Mouse (Mus musculus) embryonic fibroblast, embryonic 13.5 days (primary cell): ENCODE data around the gene Thada. TPM values are rescaled to one million over a fixed set of nuclear protein-coding genes. Genes with fewer than 3 reads are reported as not detected.

ENCODE experiments used
- H3K27ac ChIP-seq: 2 replicates; pipeline ENCODE4 v1.5.1; 2012; ENCODE audit warnings: low read length, control low read depth, inconsistent platforms; ENCODE audit not compliant: insufficient read depth
- H3K4me1 ChIP-seq: 2 replicates; pipeline ENCODE4 v1.6.1; 2011; ENCODE audit warnings: low read length; ENCODE audit not compliant: control insufficient read depth, insufficient read depth
- H3K4me3 ChIP-seq: 2 replicates; pipeline ENCODE4 v1.5.1; 2011; ENCODE audit warnings: mild to moderate bottlenecking, control low read depth, low read length; ENCODE audit not compliant: insufficient read depth
- CTCF ChIP-seq: IDR thresholded peaks from 2 replicates; pipeline ENCODE4 v1.5.1; 2011; ENCODE audit warnings: mild to moderate bottlenecking, control low read depth, low read length, moderate library complexity, borderline replicate concordance; ENCODE audit not compliant: insufficient read depth
- POLR2A ChIP-seq: IDR thresholded peaks from 2 replicates; pipeline ENCODE4 v1.6.1; 2011; ENCODE audit warnings: low read depth, mild to moderate bottlenecking, control low read depth, low read length, moderate library complexity
- polyA plus RNA-seq: library from polyadenylated mRNA; stranded (reverse); fragments of >200 nt; gene quantifications from 2 replicates; pipeline ENCODE4 v1.2.4, GENCODE M21; 2011; ENCODE audit warnings: low read depth; ENCODE audit not compliant: missing spikeins, insufficient read length

The Thada gene
- polyA plus RNA-seq, 1 experiment: 20.3 TPM

- H3K4me1 ChIP-seq: 0 out of 2 replicates have a peak, but pooled peaks cover 3% of the 10 kb centered on the region
- no peak overlapping the region for H3K27ac ChIP-seq
- TF ChIP-seq POLR2A (no peak), CTCF (no peak)
- no peak overlapping the region for H3K4me3 ChIP-seq
Observed at GRCm38 (mm10) chr17:84419326-84420275, 46.4 kb downstream of the Thada start.

GRCm38 (mm10) chr17:84415936-84416335, 50.1 kb downstream of the Thada start:
- Histone ChIP-seq H3K4me1 (no peaks in the 10 kb centered on the region), H3K27ac (no peak overlapping the region), H3K4me3 (no peak overlapping the region)
- no peak for TF ChIP-seq CTCF
- no peak for TF ChIP-seq POLR2A

- TF ChIP-seq POLR2A (no peak), CTCF (no peak)
- Histone ChIP-seq H3K4me1 (no peaks in the 10 kb centered on the region), H3K27ac (no peak overlapping the region), H3K4me3 (no peak overlapping the region)
Observed at GRCm38 (mm10) chr17:84408731-84409130, 57.3 kb downstream of the Thada start.

GRCm38 (mm10) chr17:84405616-84406015, 60.4 kb downstream of the Thada start:
- Histone ChIP-seq H3K4me1 (0 out of 2 replicates have a peak, but pooled peaks cover 4% of the 10 kb centered on the region), H3K4me3 (no peak overlapping the region), H3K27ac (no peak overlapping the region)
- TF ChIP-seq CTCF (no peak), POLR2A (no peak)

- no peak overlapping the region for H3K27ac ChIP-seq
- TF ChIP-seq CTCF (no peak), POLR2A (no peak)
- no peak overlapping the region for H3K4me3 ChIP-seq
- 0 out of 2 replicates have a peak, but pooled peaks cover 4% of the 10 kb centered on the region for H3K4me1 ChIP-seq
Observed at GRCm38 (mm10) chr17:84401796-84402195, 64.2 kb downstream of the Thada start.

- H3K4me1 ChIP-seq: 0 out of 2 replicates have a peak, but pooled peaks cover 4% of the 10 kb centered on the region
- no peak overlapping the region for H3K27ac ChIP-seq
- TF ChIP-seq CTCF (no peak), POLR2A (no peak)
- H3K4me3 ChIP-seq: no peak overlapping the region
Observed at GRCm38 (mm10) chr17:84399431-84399830, 66.6 kb downstream of the Thada start.

- no peak for TF ChIP-seq CTCF
- no peak for TF ChIP-seq POLR2A
- Histone ChIP-seq H3K4me1 (no peaks in the 10 kb centered on the region), H3K4me3 (no peak overlapping the region), H3K27ac (no peak overlapping the region)
Observed at GRCm38 (mm10) chr17:84390026-84390425, 76.0 kb downstream of the Thada start.

- no peak overlapping the region for H3K4me3 ChIP-seq
- no peaks in the 10 kb centered on the region for H3K4me1 ChIP-seq
- TF ChIP-seq POLR2A (no peak), CTCF (no peak)
- no peak overlapping the region for H3K27ac ChIP-seq
Observed at GRCm38 (mm10) chr17:84386176-84386575, 79.8 kb downstream of the Thada start.

- TF ChIP-seq POLR2A (no peak), CTCF (no peak)
- no peak overlapping the region for H3K27ac ChIP-seq
- no peaks in the 10 kb centered on the region for H3K4me1 ChIP-seq
- H3K4me3 ChIP-seq: no peak overlapping the region
Observed at GRCm38 (mm10) chr17:84385696-84386095, 80.3 kb downstream of the Thada start.

- no peak for TF ChIP-seq CTCF
- TF ChIP-seq POLR2A: no peak
- no peaks in the 10 kb centered on the region for H3K4me1 ChIP-seq
- H3K4me3 ChIP-seq: no peak overlapping the region
- no peak overlapping the region for H3K27ac ChIP-seq
Observed at GRCm38 (mm10) chr17:84384661-84385060, 81.3 kb downstream of the Thada start.
